Mouse (Mus musculus) midbrain, postnatal 0 days (tissue): ENCODE measurements at regions not wholly inside any gene's neighbourhood (a gene's known extent, or its start where the extent isn't known, plus 50 kb on each side); places are given as distances from the start of the nearest gene placed in this dataset.

Source experiments
- ATAC-seq: fragments of 200-750 bp; cut with Nextera tagmentation; 2 replicates; pipeline ENCODE4 v1.8.0; 2017; ENCODE audit warnings: moderate number of reproducible peaks, mild to moderate bottlenecking, moderate TSS enrichment, moderate library complexity; ENCODE audit not compliant: low FRiP score
- DNase-seq: peaks from one replicate; pipeline ENCODE4 v3.0.0-alpha.2; 2015; ENCODE audit warnings: low spot score
- H3K27ac ChIP-seq: fragments of 300-500 bp; sonication (generic); 2 replicates; pipeline ENCODE4 v1.5.1; 2014; ENCODE audit warnings: low read depth, mild to moderate bottlenecking, low read length, mixed read lengths
- H3K27me3 ChIP-seq: fragments of 300-500 bp; sonication (generic); 2 replicates; pipeline ENCODE4 v1.6.1; 2014; ENCODE audit warnings: low read length, control low read depth, mixed read lengths; ENCODE audit not compliant: insufficient read depth
- H3K36me3 ChIP-seq: fragments of 300-500 bp; sonication (generic); 2 replicates; pipeline ENCODE4 v1.6.1; 2014; ENCODE audit warnings: low read length, control low read depth, mixed read lengths; ENCODE audit not compliant: insufficient read depth
- H3K4me1 ChIP-seq: fragments of 300-500 bp; sonication (generic); 2 replicates; pipeline ENCODE4 v1.6.1; 2014; ENCODE audit warnings: mild to moderate bottlenecking, control low read depth, antibody characterized with exemption, low read length, mixed read lengths; ENCODE audit not compliant: insufficient read depth
- H3K4me2 ChIP-seq: fragments of 300-500 bp; sonication (generic); 2 replicates; pipeline ENCODE4 v1.6.1; 2014; ENCODE audit warnings: low read depth, mild to moderate bottlenecking, low read length, mixed read lengths; ENCODE audit not compliant: poor library complexity, severe bottlenecking
- H3K4me3 ChIP-seq: fragments of 300-500 bp; sonication (generic); 2 replicates; pipeline ENCODE4 v1.5.1; 2014; ENCODE audit warnings: low read depth, mild to moderate bottlenecking, low read length, moderate library complexity
- H3K9ac ChIP-seq: fragments of 300-500 bp; sonication (generic); replicated peaks from 2 replicates; pipeline ENCODE4 v1.6.1; 2014; ENCODE audit warnings: mild to moderate bottlenecking, low read length, moderate library complexity, mixed read lengths; ENCODE audit not compliant: poor library complexity, severe bottlenecking
- H3K9me3 ChIP-seq: fragments of 300-500 bp; sonication (generic); 2 replicates; pipeline ENCODE4 v1.6.1; 2016; ENCODE audit warnings: low read length, control low read depth
- CTCF ChIP-seq: IDR thresholded peaks from 2 replicates; pipeline ENCODE4 v1.5.1; 2016; ENCODE audit warnings: antibody characterized with exemption, mild to moderate bottlenecking
- WGBS: fragments of 180-500 bp; shearing (Covaris S2); extraction: QIAGEN DNeasy Blood & Tissue Kit; methylation state at CpG from one replicate; pipeline ENCODE4 v1.1.7; 2014; 5-methylcytosine and 5-hydroxymethylcytosine counted together

GRCm38 (mm10) chr16:71247516-71248139 lies 933.9 kb downstream of the Gbe1 start:
- peak; percentile 84 for TF ChIP-seq CTCF
- Histone ChIP-seq H3K9ac (no peak overlapping the region), H3K36me3 (no peaks in the 10 kb centered on the region), H3K27ac (no peak overlapping the region), H3K4me2 (no peak overlapping the region), H3K9me3 (no peaks in the 10 kb centered on the region), H3K4me1 (no peaks in the 10 kb centered on the region), H3K4me3 (no peak overlapping the region), H3K27me3 (no peaks in the 10 kb centered on the region)
- ATAC-seq (no peak), DNase-seq (peak; percentile 93)
- 35% methylated on average over 9 of the region's 9 CpGs for WGBS

- Histone ChIP-seq H3K9me3 (no peaks in the 10 kb centered on the region), H3K27me3 (no peaks in the 10 kb centered on the region), H3K4me1 (no peaks in the 10 kb centered on the region), H3K4me2 (no peak overlapping the region), H3K9ac (no peak overlapping the region), H3K4me3 (no peak overlapping the region), H3K27ac (no peak overlapping the region), H3K36me3 (no peaks in the 10 kb centered on the region)
- no peak for TF ChIP-seq CTCF
- WGBS, result 31% methylated on average over 4 of the region's 4 CpGs
- ATAC-seq, result no peak
- peak; percentile 20 for DNase-seq
Observed at GRCm38 (mm10) chr16:71255740-71256139, 942.0 kb downstream of the Gbe1 start.

- Histone ChIP-seq H3K4me2 (no peak overlapping the region), H3K27ac (no peak overlapping the region), H3K4me1 (no peaks in the 10 kb centered on the region), H3K9me3 (no peaks in the 10 kb centered on the region), H3K27me3 (no peaks in the 10 kb centered on the region), H3K9ac (no peak overlapping the region), H3K36me3 (no peaks in the 10 kb centered on the region), H3K4me3 (no peak overlapping the region)
- 58% methylated on average over 2 of the region's 2 CpGs for WGBS
- DNase-seq, result peak; percentile 73
- TF ChIP-seq CTCF, result peak; percentile 73
- ATAC-seq, result no peak
Observed at GRCm38 (mm10) chr16:71256175-71256574, 942.4 kb downstream of the Gbe1 start.

GRCm38 (mm10) chr16:71267191-71267590 lies 953.4 kb downstream of the Gbe1 start:
- no peaks in the 10 kb centered on the region for H3K27me3 ChIP-seq
- no peak for TF ChIP-seq CTCF
- H3K4me1 ChIP-seq, result no peaks in the 10 kb centered on the region
- H3K4me2 ChIP-seq, result no peak overlapping the region
- no peaks in the 10 kb centered on the region for H3K36me3 ChIP-seq
- WGBS, result 22% methylated on average over 5 of the region's 5 CpGs
- no peaks in the 10 kb centered on the region for H3K9me3 ChIP-seq
- no peak for ATAC-seq
- H3K9ac ChIP-seq, result no peak overlapping the region
- DNase-seq, result no peak
- H3K27ac ChIP-seq, result no peak overlapping the region
- H3K4me3 ChIP-seq, result no peak overlapping the region
